Mouse (Mus musculus) thymus, adult 2 months (tissue): ENCODE measurements at regions not wholly inside any gene's neighbourhood (a gene's known extent, or its start where the extent isn't known, plus 50 kb on each side); places are given as distances from the start of the nearest gene placed in this dataset.

Experiments
- DNase-seq: peaks from one replicate; pipeline ENCODE4 v3.0.0; 2021
- H3K27ac ChIP-seq: fragments of 200-500 bp; 2 replicates; pipeline ENCODE4 v1.5.1; 2012; ENCODE audit warnings: low read length, control low read depth; ENCODE audit not compliant: control insufficient read depth, insufficient read depth
- H3K27me3 ChIP-seq: fragments of 200-500 bp; 2 replicates; pipeline ENCODE4 v1.6.1; 2012; ENCODE audit warnings: mild to moderate bottlenecking, low read length, moderate library complexity, mixed read lengths; ENCODE audit not compliant: control insufficient read depth, insufficient read depth
- H3K36me3 ChIP-seq: fragments of 200-500 bp; 2 replicates; pipeline ENCODE4 v1.6.1; 2012; ENCODE audit warnings: mild to moderate bottlenecking, low read length, moderate library complexity; ENCODE audit not compliant: control insufficient read depth, insufficient read depth
- H3K4me1 ChIP-seq: fragments of 200-500 bp; replicated peaks from 2 replicates; pipeline ENCODE4 v1.6.1; 2012; ENCODE audit warnings: low read length; ENCODE audit not compliant: control insufficient read depth, insufficient read depth
- H3K4me3 ChIP-seq: fragments of 200-500 bp; 2 replicates; pipeline ENCODE4 v1.5.1; 2012; ENCODE audit warnings: mild to moderate bottlenecking, low read length, control low read depth, moderate library complexity; ENCODE audit not compliant: control insufficient read depth, insufficient read depth
- CTCF ChIP-seq: fragments of 200-500 bp; IDR thresholded peaks from 2 replicates; pipeline ENCODE4 v1.5.1; 2012; ENCODE audit warnings: mild to moderate bottlenecking, control low read depth, low read length, moderate library complexity, borderline replicate concordance; ENCODE audit not compliant: control insufficient read depth, poor library complexity, insufficient read depth; ENCODE audit errors: extremely low read depth
- POLR2A ChIP-seq: fragments of 200-500 bp; IDR thresholded peaks from 2 replicates; pipeline ENCODE4 v1.6.1; 2012; ENCODE audit warnings: mild to moderate bottlenecking, low read length, control low read depth, moderate library complexity; ENCODE audit not compliant: control insufficient read depth, poor library complexity, insufficient read depth; ENCODE audit errors: extremely low read depth
- WGBS: fragments of 180-500 bp; shearing (Covaris S2); methylation state at CpG from one replicate; pipeline ENCODE4 v1.1.7; 2018; 5-methylcytosine and 5-hydroxymethylcytosine counted together

DNA sequence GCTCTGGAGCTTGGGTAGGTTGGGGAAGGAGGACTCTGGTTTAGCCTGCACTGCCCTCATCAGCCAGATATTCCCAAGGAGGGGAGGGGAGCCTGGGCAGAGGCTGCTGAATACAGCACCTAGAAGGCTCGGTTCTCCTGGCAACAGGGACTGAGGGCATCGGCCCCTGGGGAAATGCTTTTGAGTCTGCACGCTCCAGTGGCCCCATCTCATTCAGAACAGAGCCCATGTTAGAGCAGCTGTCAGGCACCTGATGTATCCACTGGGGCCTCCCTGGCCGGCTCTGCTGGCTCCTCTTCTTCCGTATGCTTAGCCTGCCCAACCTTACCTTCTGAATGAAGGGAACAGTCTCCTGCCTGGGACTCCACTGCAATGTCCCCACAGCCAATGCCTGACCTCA is 164.5 kb downstream of the Tpra1 start:
- WGBS, result 87% methylated on average over 5 of the region's 5 CpGs
- no peak overlapping the region for H3K4me3 ChIP-seq
- no peak for DNase-seq
- TF ChIP-seq POLR2A (no peak), CTCF (no peak)
- no peaks in the 10 kb centered on the region for H3K4me1 ChIP-seq
- H3K27me3 ChIP-seq, result no peaks in the 10 kb centered on the region
- no peaks in the 10 kb centered on the region for H3K36me3 ChIP-seq
- H3K27ac ChIP-seq, result no peak overlapping the region

GRCm38 (mm10) chr6:89068286-89068685 is 166.2 kb downstream of the Tpra1 start:
- Histone ChIP-seq H3K4me1 (no peaks in the 10 kb centered on the region), H3K36me3 (no peaks in the 10 kb centered on the region), H3K4me3 (no peak overlapping the region), H3K27me3 (no peaks in the 10 kb centered on the region), H3K27ac (no peak overlapping the region)
- TF ChIP-seq CTCF, result no peak
- no peak for TF ChIP-seq POLR2A
- DNase-seq, result no peak
- WGBS, result 94% methylated on average over 5 of the region's 5 CpGs

DNA sequence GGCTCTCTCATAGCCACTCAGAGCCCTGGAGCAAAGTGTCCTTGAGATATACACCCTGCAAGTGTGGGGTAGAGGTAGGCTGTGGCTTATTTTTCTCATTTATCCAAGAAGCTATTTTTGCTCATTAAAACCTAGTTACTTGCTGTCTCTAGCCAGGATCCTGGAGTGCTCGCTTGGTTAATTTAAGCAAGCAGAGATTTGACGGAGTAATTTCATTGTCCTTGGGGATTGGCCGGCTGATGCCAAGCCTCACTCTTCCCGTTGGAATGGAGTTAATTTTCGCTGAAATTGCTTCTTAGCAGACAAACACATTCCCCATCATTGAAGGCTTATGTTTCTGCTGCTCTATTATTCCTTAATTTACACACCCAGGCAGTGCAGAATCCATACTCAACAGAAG is 167.1 kb downstream of the Tpra1 start:
- 87% methylated on average over 5 of the region's 5 CpGs for WGBS
- no peak for DNase-seq
- no peaks in the 10 kb centered on the region for H3K4me1 ChIP-seq
- no peaks in the 10 kb centered on the region for H3K27me3 ChIP-seq
- no peaks in the 10 kb centered on the region for H3K36me3 ChIP-seq
- TF ChIP-seq CTCF, result no peak
- no peak for TF ChIP-seq POLR2A
- H3K27ac ChIP-seq, result no peak overlapping the region
- no peak overlapping the region for H3K4me3 ChIP-seq

DNA sequence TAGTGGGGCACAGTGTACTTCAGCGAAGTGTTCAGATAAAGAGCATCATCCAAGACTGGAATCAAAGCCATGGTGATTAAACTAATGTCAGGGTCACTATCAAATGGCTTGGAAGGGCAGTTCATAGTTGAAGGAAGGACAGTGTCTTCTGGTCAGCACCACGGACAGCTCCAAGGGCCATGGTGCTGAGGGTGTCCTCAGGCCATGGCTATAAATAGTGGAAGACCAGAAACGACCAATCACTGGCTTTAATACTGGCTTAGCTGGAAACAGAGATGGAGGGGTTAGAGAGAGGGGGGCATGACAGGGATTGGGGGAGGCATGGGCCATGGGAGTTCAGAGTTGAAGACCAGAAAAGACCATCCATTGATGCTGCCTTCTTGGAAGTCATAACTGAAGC is 168.0 kb downstream of the Tpra1 start:
- H3K4me3 ChIP-seq, result no peak overlapping the region
- no peak overlapping the region for H3K27ac ChIP-seq
- H3K4me1 ChIP-seq, result no peaks in the 10 kb centered on the region
- H3K36me3 ChIP-seq, result no peaks in the 10 kb centered on the region
- TF ChIP-seq CTCF (no peak), POLR2A (no peak)
- peak; percentile 5 for DNase-seq
- H3K27me3 ChIP-seq, result no peaks in the 10 kb centered on the region
- WGBS, result 17% methylated on average over 3 of the region's 3 CpGs

- DNase-seq, result no peak
- Histone ChIP-seq H3K27ac (no peak overlapping the region), H3K36me3 (no peaks in the 10 kb centered on the region), H3K27me3 (no peaks in the 10 kb centered on the region), H3K4me1 (no peaks in the 10 kb centered on the region), H3K4me3 (no peak overlapping the region)
- 60% methylated on average over 2 of the region's 2 CpGs for WGBS
- TF ChIP-seq CTCF, result no peak
- TF ChIP-seq POLR2A, result no peak
Observed at GRCm38 (mm10) chr6:89071766-89072165, 169.7 kb downstream of the Tpra1 start.

- Histone ChIP-seq H3K27ac (no peak overlapping the region), H3K4me3 (no peak overlapping the region), H3K27me3 (no peaks in the 10 kb centered on the region), H3K36me3 (no peaks in the 10 kb centered on the region), H3K4me1 (no peaks in the 10 kb centered on the region)
- 79% methylated on average over 2 of the region's 2 CpGs for WGBS
- TF ChIP-seq CTCF, result no peak
- TF ChIP-seq POLR2A, result no peak
- no peak for DNase-seq
Observed at GRCm38 (mm10) chr6:89072569-89072968, 170.5 kb downstream of the Tpra1 start.

- Histone ChIP-seq H3K4me3 (no peak overlapping the region), H3K27me3 (no peaks in the 10 kb centered on the region), H3K4me1 (no peaks in the 10 kb centered on the region), H3K36me3 (no peaks in the 10 kb centered on the region), H3K27ac (no peak overlapping the region)
- DNase-seq, result no peak
- WGBS, result 72% methylated on average over 6 of the region's 6 CpGs
- TF ChIP-seq POLR2A, result no peak
- TF ChIP-seq CTCF, result no peak
Observed at GRCm38 (mm10) chr6:89081624-89082300, 179.7 kb downstream of the Tpra1 start.

- TF ChIP-seq CTCF (no peak), POLR2A (no peak)
- 96% methylated on average over 3 of the region's 3 CpGs for WGBS
- peak; percentile 9 for DNase-seq
- Histone ChIP-seq H3K36me3 (no peaks in the 10 kb centered on the region), H3K27me3 (no peaks in the 10 kb centered on the region), H3K4me3 (no peak overlapping the region), H3K27ac (no peak overlapping the region), H3K4me1 (no peaks in the 10 kb centered on the region)
Observed at GRCm38 (mm10) chr6:89084437-89084836, 182.4 kb downstream of the Tpra1 start.
